Mouse (Mus musculus) frontal cortex, postnatal 36 days (tissue): ENCODE results near the gene Mast3.
"Not testable (repeated sequence)": the region's sequence is repeated elsewhere in the genome, so short reads cannot be mapped to it uniquely, and the experiment has no call there.

ENCODE experiments used
- DNase-seq, 2 experiments: peaks; one replicate each; pipeline ENCODE4 v3.0.0; 2022; ENCODE audit warnings: low spot score in 2 of 2

Mast3 gene

DNA sequence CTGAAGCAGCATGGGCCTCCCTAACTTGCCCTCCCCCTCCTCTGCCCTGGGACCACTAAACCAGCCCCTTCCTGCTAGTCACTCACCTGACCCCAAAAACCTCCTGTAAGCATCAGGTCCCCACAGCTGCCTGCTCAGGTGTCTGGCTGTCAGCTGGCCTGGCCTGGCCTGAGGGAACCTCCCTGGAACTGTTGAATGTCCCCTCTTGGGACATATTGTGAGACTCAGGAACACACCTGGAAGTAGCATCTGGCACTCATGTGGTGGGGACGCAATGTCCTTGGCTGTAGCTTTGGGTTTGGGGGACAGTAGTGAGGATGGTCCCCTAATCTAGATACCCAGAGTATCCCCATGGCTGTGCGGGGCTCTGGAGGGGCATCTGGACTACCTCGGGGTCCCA lies 29.2 kb upstream of the Mast3 start:
- DNase-seq: no peak

DNA sequence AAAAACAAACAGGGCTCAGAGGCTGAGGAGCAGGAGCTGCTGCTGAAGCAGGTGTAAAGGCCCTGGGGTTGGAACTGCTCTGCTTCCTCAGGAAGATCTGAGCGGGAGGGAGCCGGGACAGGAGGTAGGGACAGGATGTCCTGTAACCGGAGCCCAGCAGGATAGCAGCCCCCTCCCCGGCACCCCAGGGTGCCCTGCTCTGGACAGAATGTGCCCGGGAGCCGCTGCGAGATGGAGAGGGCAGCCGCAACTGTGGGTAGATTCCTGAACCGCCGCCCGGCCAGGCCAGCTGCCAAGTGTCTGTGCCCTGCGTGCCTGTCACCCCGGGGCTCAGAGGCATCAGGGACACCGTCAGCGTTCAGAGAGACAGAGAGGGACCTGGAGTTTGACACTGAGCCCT lies 28.7 kb upstream of the Mast3 start:
- DNase-seq: peak in 1 of 2 experiments; percentile 39

DNA sequence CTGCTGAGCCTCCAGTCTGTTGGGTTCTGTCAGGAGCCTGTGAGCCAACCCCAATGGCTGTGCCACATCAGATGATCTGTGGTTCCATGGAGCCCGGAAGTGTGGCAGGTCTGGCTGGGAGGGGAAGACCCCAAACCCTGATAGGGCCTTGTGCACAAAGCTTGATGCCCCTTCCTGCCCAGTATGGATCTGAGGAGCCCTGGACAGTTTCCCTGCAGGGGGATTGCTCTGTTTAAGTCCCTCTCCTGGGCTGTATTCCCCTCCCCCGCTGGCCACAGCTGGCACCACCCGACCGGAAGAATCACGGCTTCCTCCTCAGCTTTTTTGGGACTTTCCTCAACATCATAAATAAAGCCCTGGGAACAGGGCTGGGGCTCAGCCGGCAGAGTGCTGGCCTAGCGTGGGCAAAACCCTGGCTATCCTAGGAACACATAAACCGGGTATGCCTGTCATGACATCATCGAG lies 28.2 kb upstream of the Mast3 start:
- DNase-seq: no peak

DNA sequence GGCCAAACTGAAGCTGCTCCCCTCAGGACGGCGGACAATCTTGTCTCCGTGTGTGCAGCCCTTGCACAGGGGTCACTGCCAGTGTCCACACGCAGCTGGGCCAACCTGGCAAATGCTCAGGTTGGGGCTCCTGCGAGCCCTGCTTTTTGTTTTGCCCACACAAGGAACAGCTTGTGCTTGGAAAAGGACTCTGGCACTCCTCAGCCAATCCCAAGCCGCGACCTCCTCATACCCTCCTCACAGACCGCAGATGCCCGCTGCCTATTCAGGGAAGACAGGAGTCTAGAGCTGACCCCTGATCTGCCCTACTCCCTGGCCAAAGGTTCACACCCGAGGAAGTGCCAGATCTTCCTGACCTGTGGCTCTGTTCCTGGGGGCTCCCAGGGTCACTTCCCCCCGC lies 27.5 kb upstream of the Mast3 start:
- no peak for DNase-seq

- no peak for DNase-seq
These were observed 26.7 kb upstream of the Mast3 start for GRCm38 (mm10) chr8:70831517-70831916.

DNA sequence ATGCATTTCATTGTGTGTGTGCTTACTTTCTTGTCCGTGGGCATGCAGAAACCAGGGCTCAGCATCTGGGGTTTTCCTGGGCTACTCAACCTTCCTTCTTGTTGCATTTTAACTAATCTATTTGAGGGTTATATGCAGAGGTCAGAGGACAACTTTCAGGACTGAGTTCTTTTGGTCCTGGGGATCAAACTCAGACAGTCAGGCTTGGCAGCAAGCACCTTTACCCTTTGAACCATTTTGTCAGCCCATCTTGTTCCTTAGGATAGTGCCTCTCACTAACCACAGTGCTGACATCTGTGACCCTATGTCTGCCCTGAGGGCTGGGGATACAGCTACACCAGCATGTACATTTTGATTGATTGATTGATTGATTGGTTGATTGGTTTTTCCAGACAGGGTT lies 22.9 kb upstream of the Mast3 start:
- no peak for DNase-seq

GRCm38 (mm10) chr8:70827010-70827409 lies 22.2 kb upstream of the Mast3 start:
- no peak for DNase-seq

GRCm38 (mm10) chr8:70825816-70826215 lies 21.0 kb upstream of the Mast3 start:
- DNase-seq: no peak

GRCm38 (mm10) chr8:70823802-70824201 lies 18.9 kb upstream of the Mast3 start:
- no peak for DNase-seq

DNA sequence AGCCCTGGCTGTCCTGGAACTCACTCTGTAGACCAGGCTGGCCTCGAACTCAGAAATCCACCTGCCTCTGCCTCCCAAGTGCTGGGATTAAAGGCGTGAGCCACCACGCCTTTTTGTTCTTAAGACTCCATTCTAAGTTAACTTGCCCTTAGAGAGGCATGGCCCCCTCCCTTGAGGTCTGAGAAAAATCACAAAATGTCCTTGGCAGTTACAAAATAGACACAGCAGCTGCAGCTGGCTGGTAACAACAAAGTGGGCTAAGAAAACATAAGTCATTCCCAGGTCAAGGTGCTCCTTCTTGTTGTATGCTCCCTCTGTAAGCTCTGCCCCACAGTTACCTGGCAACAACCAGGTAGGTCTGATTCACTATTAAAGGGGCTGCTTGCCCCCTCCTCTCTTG lies 17.7 kb upstream of the Mast3 start:
- not testable (repeated sequence) for DNase-seq

- DNase-seq: peak in 1 of 2 experiments; percentile 43
These were observed 17.1 kb upstream of the Mast3 start for GRCm38 (mm10) chr8:70821992-70822391.

DNA sequence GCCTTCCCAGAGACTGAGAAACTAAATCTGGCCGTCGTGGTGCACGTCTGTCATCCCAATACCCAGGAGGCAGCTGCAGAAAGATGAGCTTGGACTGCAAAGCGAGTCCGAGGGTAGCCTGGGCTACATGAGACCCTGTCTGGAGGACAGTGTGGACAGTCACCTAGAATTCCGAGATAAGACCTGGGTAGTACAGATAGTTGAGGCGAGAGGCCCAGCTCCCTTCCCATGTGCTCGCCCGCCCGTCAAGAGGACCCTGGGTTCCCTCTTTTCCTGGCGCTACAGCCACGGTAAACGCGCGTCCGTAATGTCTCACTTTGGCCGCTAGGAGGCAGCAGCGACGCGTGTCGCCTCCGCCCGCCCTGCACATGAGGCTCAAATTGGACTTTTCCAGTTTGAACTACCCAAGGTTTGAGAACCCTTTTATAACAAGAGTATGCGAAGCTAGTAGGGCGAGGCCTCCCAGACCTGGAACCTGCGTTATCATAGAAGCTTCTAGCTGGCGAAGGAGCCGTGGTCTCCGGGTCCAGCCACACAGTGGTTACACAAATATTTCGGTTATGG lies 16.6 kb upstream of the Mast3 start:
- DNase-seq: peak in 1 of 2 experiments; percentile 60

DNA sequence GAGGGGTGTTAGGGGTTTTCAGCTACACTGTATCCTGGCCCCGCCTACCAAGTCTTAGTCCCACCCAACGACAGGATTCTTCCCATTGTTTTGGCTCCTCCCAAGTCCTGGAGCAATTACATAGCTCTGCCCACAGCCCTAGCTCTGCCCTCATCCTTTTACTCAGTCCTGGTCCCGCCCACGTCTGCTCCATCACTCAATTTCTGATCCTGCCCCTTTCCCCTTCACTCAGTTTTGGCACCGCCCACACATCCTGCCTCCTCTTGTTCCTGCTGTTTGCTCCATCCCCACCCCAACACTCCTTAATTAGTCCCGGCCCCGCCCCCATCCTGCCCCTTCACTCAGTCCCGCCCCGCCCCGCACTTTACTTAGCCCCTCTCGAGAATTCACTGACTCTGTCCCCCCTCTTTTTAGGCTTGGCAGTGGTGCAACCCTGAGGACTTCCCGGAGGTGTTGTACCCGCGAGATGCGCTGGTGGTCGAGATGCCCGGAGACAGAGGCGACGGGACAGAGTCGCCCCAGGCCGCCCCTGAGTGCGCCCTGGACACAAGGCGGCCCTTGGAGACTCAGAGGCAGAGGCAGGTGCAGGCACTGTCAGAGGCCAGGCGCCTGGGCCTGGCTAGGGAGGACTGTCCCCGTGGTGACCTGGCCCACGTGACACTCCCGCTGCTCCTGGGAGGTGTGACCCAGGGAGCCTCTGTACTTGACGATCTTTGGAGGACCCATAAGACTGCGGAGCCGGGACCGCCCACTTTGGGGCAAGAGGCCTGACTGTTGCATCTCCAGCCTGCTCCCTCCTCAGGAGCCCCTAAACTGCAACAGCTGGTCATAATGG lies 15.5 kb upstream of the Mast3 start:
- no peak for DNase-seq

- no peak for DNase-seq
These were observed 11.8 kb upstream of the Mast3 start for GRCm38 (mm10) chr8:70816679-70817078.

GRCm38 (mm10) chr8:70812885-70813284 lies 8.0 kb upstream of the Mast3 start:
- DNase-seq: no peak

DNA sequence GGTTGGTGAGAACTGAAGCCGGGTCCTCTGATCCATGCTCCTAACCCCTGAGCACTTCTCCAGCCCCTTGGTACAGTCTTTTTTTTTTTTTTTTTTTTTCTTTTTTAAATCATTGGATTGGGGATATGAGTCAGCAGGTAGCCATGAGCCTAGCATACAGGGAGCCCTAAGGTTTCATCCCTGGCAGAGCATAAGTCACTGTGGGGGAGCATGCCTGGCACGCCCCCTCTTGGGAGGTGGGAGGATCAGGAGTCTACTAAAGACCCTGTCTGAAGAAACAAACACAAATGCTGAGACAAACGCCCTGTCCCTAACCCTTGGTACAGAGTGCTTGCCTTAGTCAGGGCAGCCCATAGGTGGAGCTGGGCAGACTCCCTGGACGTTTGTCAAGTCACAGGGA lies 7.2 kb upstream of the Mast3 start:
- DNase-seq: no peak

- no peak for DNase-seq
These were observed 6.3 kb upstream of the Mast3 start for GRCm38 (mm10) chr8:70810962-70811680.

GRCm38 (mm10) chr8:70808955-70809701 lies 4.3 kb upstream of the Mast3 start:
- DNase-seq: no peak

GRCm38 (mm10) chr8:70808239-70808638 lies 3.4 kb upstream of the Mast3 start, which contains the start of gene Il12rb1:
Gene Il12rb1, plus strand, starts transcription at chr8:70808449.
- no peak for DNase-seq

GRCm38 (mm10) chr8:70807304-70807703 lies 2.5 kb upstream of the Mast3 start:
- no peak for DNase-seq

DNA sequence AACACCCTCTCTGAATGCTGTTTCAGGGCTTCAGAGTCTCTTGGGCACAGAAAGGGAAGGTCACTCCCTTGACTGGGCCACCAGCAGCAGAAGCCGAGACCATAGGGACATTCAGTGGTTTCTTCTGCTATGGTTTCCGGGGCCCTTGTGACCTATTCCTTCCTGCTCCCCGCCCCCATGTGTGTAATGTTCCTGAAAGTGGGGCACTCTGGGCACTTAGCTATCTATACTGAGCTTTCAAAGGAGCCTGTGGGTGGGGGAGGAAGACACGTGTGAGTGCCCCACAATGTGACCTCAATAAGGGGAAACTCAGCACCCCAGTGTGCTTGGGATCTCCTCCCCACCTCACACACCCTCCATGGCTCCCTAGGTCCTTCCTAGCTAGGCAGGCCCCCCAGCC lies 1.7 kb upstream of the Mast3 start:
- no peak for DNase-seq
